Mouse (Mus musculus) heart, adult 2 months (tissue): ENCODE data around the gene Ndufa13.

ENCODE experiments used
- CTCF ChIP-seq: fragments of 200-600 bp; IDR thresholded peaks from 2 replicates; pipeline ENCODE4 v1.8.1; 2022; ENCODE audit warnings: antibody characterized with exemption, mild to moderate bottlenecking, moderate library complexity
- EP300 ChIP-seq: fragments of 200-500 bp; IDR thresholded peaks from 2 replicates; pipeline ENCODE4 v1.6.1; 2011; ENCODE audit warnings: low read depth, low read length, control low read depth; ENCODE audit not compliant: insufficient read depth

- TF ChIP-seq CTCF: no peak
- TF ChIP-seq EP300: no peak
Observed at GRCm38 (mm10) chr8:69904096-69904495, 1.7 kb upstream of the Ndufa13 start.
